Mouse (Mus musculus) frontal cortex, postnatal 14 days (tissue): ENCODE data around the gene Pnpla7.
"Not testable (repeated sequence)": the region's sequence is repeated elsewhere in the genome, so short reads cannot be mapped to it uniquely, and the experiment has no call there.

Experiments used
- DNase-seq, 2 experiments: peaks; one replicate each; pipeline ENCODE4 v3.0.0; 2022; ENCODE audit warnings: low spot score in 2 of 2

Pnpla7 gene

GRCm38 (mm10) chr2:24975704-24976297, at the start of gene Pnpla7:
TSS of gene Pnpla7 (plus strand) at chr2:24976033.
- peak; percentile 35 to 64 for DNase-seq

GRCm38 (mm10) chr2:24926345-24926964, 49.4 kb upstream of the Pnpla7 start:
- no peak for DNase-seq

DNA sequence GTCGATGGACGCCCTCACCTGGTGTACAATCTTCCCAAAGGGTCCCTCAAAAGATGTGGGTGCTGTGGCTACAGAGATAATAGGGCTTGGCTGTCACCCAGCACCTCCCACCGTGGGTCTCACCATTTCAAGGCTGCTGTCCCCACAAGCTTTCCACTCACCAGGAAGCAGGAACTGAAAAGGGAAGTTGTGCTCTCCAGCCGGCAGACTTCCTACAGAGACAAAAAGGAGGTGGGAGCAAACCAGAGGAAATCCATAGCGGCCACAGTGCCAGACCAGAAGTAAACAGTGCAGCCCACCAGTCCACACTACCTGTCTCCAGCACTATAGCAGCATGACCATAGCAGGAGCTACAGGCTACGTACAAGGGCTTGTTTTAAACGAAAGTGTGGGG, 48.9 kb upstream of the Pnpla7 start:
- no peak for DNase-seq

GRCm38 (mm10) chr2:24927810-24928479, 47.9 kb upstream of the Pnpla7 start:
- no peak for DNase-seq

DNA sequence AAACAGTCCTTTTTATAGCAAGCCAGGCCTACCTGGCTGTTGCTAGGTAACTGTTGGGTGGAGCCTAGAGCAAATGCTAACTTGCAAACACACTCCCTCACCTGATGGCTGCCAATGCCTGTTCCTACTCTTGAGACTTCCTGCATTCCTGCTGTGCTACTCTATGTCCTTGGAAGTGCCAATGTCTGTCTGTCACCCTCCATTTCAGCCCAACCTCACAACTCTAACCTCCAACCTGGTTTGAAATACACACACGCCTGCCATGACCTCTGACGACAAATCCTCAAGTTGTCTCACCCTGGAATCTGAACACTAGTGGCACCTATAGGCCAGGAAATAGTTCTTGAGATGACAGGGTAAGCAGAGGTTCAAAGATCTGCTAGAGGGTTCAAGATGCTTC, 46.7 kb upstream of the Pnpla7 start:
- DNase-seq = no peak

- DNase-seq = no peak
These were observed 46.2 kb upstream of the Pnpla7 start for GRCm38 (mm10) chr2:24929593-24929992.

GRCm38 (mm10) chr2:24934441-24934963, 41.3 kb upstream of the Pnpla7 start:
- no peak for DNase-seq

DNA sequence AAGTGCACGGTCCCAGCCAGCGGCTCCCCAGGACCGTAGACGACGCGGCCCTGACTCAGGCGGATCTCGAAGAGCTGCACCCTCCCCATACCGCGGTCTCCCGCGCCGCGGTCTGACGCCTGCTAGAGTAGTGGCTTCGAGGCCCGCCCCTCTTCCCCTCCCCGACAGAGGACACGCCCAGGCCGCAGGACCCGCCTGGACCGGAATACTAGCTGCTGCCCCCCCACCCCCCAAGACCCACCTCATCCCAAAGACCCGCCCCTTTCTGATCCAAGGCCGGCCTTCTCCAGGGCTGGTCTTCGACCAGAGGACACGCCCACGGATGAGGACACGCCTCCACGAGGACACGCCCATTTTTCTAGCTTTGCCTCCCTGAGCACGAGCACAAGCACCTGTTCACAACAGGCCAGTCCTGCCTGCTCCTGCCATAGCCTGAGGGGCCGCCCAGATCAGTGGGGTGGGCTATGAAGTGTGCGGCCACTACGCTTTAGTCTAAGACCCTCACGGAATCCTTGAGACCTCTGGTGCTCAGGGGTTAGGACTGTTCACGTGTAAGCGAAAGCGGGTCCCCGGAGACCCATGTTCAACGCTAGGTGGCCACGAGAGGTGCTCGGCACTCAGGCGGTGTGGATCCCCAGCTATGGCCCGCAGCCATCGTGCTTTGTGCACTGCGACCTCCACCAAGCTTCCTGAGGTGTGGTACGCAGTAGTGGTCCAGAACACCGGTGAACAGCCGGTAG, 40.6 kb upstream of the Pnpla7 start, which contains the start of gene Arrdc1:
Gene Arrdc1, minus strand, starts transcription at position 196 of the 740 bp plus-strand sequence.
- DNase-seq = peak; percentile 74 to 77

- DNase-seq = no peak
These were observed 33.7 kb upstream of the Pnpla7 start for GRCm38 (mm10) chr2:24942092-24942491.

DNA sequence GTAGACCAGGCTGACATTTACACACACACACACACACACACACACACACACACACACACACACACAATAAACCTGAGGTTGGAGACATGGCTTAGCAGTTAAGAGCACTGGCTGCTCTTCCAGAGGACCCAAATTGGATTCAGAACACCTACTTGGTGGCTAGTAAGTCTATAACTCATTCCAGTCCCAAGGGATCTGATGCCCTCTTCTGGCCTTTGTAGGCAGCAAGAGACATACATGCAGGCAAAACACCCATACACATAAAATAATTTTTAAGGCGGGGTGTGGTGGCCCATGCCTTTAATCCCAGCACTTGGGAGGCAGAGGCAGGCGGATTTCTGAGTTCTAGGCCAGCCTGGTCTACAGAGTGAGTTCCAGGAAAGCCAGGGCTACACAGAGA, 31.5 kb upstream of the Pnpla7 start:
- not testable (repeated sequence) for DNase-seq

DNA sequence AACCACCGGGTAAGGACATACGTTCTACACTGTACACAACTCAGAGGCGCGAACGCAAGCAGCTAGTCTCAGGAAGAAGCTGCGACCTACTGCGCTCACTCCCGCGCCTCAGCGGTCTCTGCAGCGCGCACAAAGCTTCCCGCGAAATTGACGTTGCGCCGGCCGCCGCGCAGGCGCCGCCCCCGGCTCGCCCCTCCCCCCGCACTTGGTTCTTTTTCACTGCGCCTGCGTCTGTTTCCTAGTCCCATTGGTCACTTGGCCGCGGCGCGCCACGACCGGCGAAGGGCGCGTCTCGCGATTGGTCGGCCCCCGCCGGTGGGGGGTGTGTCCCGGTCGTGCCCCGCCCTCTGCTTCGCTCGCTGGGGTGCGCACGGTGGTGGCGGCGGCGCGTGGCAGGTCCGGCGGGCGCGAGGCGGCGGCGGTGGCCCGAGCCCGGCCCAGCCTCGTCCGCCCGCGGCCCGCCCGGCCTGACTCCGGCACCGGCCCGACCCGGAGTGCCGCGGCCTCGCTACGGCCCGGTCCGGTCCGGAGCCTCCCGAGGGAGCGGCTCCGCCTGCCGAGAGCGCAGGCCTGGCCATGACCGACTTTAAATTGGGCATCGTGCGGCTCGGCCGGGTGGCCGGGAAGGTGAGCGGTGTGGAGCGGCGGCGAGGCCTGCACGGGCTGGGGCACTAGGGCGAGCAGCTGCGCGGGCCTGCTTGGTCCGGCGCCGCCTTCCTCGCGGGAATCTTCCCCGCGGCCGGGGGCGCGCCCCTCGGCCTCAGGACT, 26.2 kb upstream of the Pnpla7 start, which contains the start of gene Zmynd19:
Gene Zmynd19, plus strand, starts transcription at position 372 of the 768 bp plus-strand sequence.
- DNase-seq = peak; percentile 92 to 98

DNA sequence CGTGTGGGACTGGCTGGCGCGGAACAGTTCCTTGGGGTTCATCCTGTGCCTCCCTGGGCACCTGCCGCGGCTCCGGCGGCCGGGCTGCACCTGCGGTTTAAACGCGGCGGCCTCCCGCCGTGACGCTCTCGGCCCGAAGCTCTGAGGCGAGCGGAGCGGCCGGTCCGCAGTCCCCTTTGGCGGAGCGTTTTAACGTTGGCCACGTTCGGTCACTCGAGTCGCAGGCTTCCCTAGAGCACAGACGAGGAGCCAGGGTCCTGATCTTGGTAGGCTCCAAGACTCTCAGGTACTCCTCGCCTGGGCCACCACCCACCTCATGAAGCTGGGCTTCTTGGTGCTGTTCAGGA, 25.7 kb upstream of the Pnpla7 start:
- DNase-seq = no peak

GRCm38 (mm10) chr2:24952537-24953055, 23.2 kb upstream of the Pnpla7 start:
- no peak for DNase-seq

DNA sequence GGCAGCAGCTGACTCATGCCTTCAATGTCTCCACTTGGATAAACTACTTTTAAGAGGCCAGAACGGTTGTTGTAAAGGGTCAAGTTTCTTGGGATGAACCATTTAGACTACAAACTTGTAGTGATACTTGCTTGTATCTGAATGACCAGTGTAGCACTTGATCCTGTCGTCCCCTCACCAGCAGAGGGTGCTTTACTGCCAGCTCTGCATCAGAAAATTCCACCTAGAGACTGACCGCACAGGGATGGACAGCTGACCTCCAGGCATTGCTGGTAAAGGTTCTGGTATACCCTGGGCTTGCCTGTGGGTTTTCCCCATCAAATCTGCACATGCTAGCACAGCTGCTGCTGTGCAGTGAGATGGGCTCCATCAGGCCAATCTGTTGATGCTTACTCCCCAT, 14.9 kb upstream of the Pnpla7 start:
- peak in 1 of 2 experiments; percentile 13 for DNase-seq

DNA sequence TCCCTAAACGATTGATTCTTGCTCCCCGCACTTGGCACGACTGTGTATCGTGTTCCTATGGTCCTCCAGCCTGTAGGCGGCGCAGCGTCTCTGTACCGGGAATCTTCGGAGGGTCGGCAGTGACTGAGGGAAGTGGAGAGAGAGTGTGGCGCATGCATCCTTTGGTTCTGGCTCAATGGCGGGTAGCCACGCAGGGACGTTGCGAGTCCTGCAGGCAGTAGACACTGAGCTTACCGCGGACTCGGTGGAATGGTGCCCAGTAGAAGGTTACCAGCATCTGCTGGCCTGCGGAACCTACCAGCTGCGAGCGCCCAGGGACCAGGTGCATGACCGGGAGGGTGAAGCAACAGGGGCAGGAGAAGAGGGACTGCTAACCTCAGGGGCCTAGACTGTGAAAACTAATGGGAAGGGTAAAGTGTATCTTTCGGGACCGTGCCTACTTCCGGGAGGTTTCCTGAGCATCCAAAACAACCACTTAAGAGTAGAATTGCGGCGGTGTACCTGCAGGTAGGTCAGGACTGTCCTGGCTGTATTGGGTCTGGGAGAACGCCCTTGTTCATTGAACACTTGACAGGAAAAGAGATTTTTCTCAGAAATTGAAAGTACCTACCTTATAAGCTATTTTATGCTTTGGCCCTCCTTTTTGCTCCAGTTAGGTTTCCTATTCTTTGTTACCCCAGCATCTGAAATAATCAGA, 13.4 kb upstream of the Pnpla7 start, which contains the start of gene Dph7:
Gene Dph7, plus strand, starts transcription at position 97 of the 697 bp plus-strand sequence.
- DNase-seq = peak; percentile 79 to 86

DNA sequence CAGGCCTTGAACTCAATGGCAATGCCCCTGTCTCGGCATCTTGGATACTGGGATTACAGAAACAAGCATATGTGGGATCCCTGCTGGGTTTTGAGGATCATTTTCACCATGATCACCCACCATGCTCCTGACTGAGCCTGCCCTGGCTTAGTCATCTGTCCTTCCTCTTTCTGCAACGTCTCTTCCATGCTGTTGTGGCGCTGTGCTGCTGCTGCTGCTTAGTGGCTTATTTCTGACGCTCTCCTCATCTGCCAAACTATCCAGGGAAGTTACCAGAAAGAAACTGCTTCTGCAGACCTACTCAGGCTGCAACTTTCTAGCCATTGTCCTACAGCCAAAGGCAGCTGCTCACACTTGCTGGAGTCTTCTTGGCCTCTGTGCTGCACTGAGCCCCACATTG, 5.4 kb upstream of the Pnpla7 start:
- DNase-seq = no peak

- DNase-seq = not testable (repeated sequence)
These were observed 1.4 kb upstream of the Pnpla7 start for GRCm38 (mm10) chr2:24974452-24974851.

- DNase-seq = peak; percentile 95 to 96
These were observed 728 bp upstream of the Pnpla7 start, which contains the start of gene Mrpl41 for GRCm38 (mm10) chr2:24974906-24975703. TSS of gene Mrpl41 (minus strand) at chr2:24975098.

- DNase-seq = no peak
These were observed 1.1 kb downstream of the Pnpla7 start for GRCm38 (mm10) chr2:24976960-24977359.
